Mouse (Mus musculus) myocyte (in vitro differentiated cells): ENCODE measurements around the gene Nfkbib. TPM values are rescaled to one million over a fixed set of nuclear protein-coding genes. Genes with fewer than 3 reads are reported as not detected.

Source experiments
- H3K27me3 ChIP-seq: one replicate; pipeline ENCODE4 v1.6.1; 2011; ENCODE audit not compliant: control insufficient read depth, insufficient read depth, insufficient read length
- H3K36me3 ChIP-seq: one replicate; pipeline ENCODE4 v1.6.1; 2011; ENCODE audit not compliant: control insufficient read depth, insufficient read depth
- H3K4me2 ChIP-seq: one replicate; pipeline ENCODE4 v1.6.1; 2011; ENCODE audit warnings: low read depth, control low read depth
- H3K4me3 ChIP-seq: one replicate; pipeline ENCODE4 v1.5.1; 2011; ENCODE audit warnings: mild to moderate bottlenecking, control low read depth, moderate library complexity
- H3K79me2 ChIP-seq: one replicate; pipeline ENCODE4 v1.6.1; 2011; ENCODE audit not compliant: control insufficient read depth, insufficient read depth
- H3ac ChIP-seq: one replicate; pipeline ENCODE4 v1.6.1; 2011; ENCODE audit not compliant: control insufficient read depth, insufficient read length
- CEBPB ChIP-seq: IDR thresholded peaks from 2 replicates; pipeline ENCODE4 v1.6.1; 2011; ENCODE audit warnings: mild to moderate bottlenecking, moderate library complexity; ENCODE audit not compliant: poor library complexity, insufficient read depth, severe bottlenecking
- E2F4 ChIP-seq: IDR thresholded peaks from one replicate; pipeline ENCODE4 v1.6.1; 2011; ENCODE audit warnings: mild to moderate bottlenecking, control low read depth, moderate library complexity; ENCODE audit not compliant: insufficient read depth
- MAX ChIP-seq: IDR thresholded peaks from one replicate; pipeline ENCODE4 v1.6.1; 2011; ENCODE audit warnings: low read depth, mild to moderate bottlenecking, control low read depth
- MYOD1 ChIP-seq, 3 experiments: IDR thresholded peaks; one replicate each; pipeline ENCODE4 v1.6.1; 2011; ENCODE audit warnings: control low read depth in 2 of 3, low read depth in 2 of 3, mild to moderate bottlenecking in 2 of 3, moderate library complexity in 1 of 3; ENCODE audit not compliant: insufficient read length in 2 of 3, control insufficient read depth in 1 of 3
- MYOG ChIP-seq, 3 experiments: IDR thresholded peaks; one replicate each; pipeline ENCODE4 v1.6.1; 2011; ENCODE audit warnings: control low read depth in 2 of 3, low read depth in 2 of 3, mild to moderate bottlenecking in 2 of 3; ENCODE audit not compliant: insufficient read length in 2 of 3, control insufficient read depth in 1 of 3, insufficient read depth in 1 of 3
- POLR2A ChIP-seq: IDR thresholded peaks from one replicate; pipeline ENCODE4 v1.6.1; 2011; ENCODE audit warnings: low read depth, mild to moderate bottlenecking, control low read depth, moderate library complexity; ENCODE audit not compliant: insufficient read length
- POLR2AphosphoS2 ChIP-seq: IDR thresholded peaks from one replicate; pipeline ENCODE4 v1.6.1; 2011; ENCODE audit warnings: low read depth, control low read depth; ENCODE audit not compliant: insufficient read length
- REST ChIP-seq: IDR thresholded peaks from one replicate; pipeline ENCODE4 v1.6.1; 2011; ENCODE audit warnings: mild to moderate bottlenecking, control low read depth, moderate library complexity; ENCODE audit not compliant: insufficient read depth, insufficient read length
- SRF ChIP-seq: IDR thresholded peaks from one replicate; pipeline ENCODE4 v1.6.1; 2011; ENCODE audit warnings: low read depth; ENCODE audit not compliant: control insufficient read depth, insufficient read length
- TCF12 ChIP-seq: IDR thresholded peaks from one replicate; pipeline ENCODE4 v1.6.1; 2011; ENCODE audit warnings: mild to moderate bottlenecking, control low read depth; ENCODE audit not compliant: poor library complexity, insufficient read depth, severe bottlenecking
- TCF3 ChIP-seq: IDR thresholded peaks from one replicate; pipeline ENCODE4 v1.6.1; 2011; ENCODE audit warnings: low read depth, control low read depth; ENCODE audit not compliant: insufficient read length
- USF1 ChIP-seq: IDR thresholded peaks from one replicate; pipeline ENCODE4 v1.6.1; 2011; ENCODE audit warnings: low read depth, mild to moderate bottlenecking, control low read depth, moderate library complexity
- polyA plus RNA-seq: library from polyadenylated mRNA; unstranded; fragments of >200 nt; fragmentation: generic; extraction: Trizol; gene quantifications from one replicate; pipeline ENCODE4 v1.2.1, GENCODE M21; 2012; ENCODE audit warnings: missing spikeins

Nfkbib gene
- polyA plus RNA-seq, 1 experiment, result 59.3 TPM

GRCm38 (mm10) chr7:28770309-28770708 is 3.0 kb upstream of the Nfkbib start:
- TF ChIP-seq E2F4, result no peak
- no peak for TF ChIP-seq TCF12
- no peak for TF ChIP-seq MAX
- no peak for TF ChIP-seq REST
- no peak for TF ChIP-seq POLR2A
- TF ChIP-seq USF1, result no peak
- no peak for TF ChIP-seq SRF
- TF ChIP-seq POLR2AphosphoS2, result no peak
- no peak for TF ChIP-seq MYOD1 (IDR thresholded peaks at IDR 0.05; ENCODE audit: control insufficient read depth in 1 of 3, insufficient read length in 2 of 3, low read depth in 2 of 3)
- TF ChIP-seq CEBPB, result no peak
- TF ChIP-seq TCF3, result no peak
- TF ChIP-seq MYOG (IDR thresholded peaks at IDR 0.05; ENCODE audit: control insufficient read depth in 1 of 3, insufficient read depth in 1 of 3, insufficient read length in 2 of 3, low read depth in 2 of 3), result no peak
- no peak overlapping the region for H3K4me3 ChIP-seq
- no peaks in the 10 kb centered on the region for H3K27me3 ChIP-seq
- H3K36me3 ChIP-seq, result no peaks in the 10 kb centered on the region
- no peak overlapping the region for H3K4me2 ChIP-seq
- H3K79me2 ChIP-seq, result peaks cover 21% of the 10 kb centered on the region
- no peak overlapping the region for H3ac ChIP-seq

DNA sequence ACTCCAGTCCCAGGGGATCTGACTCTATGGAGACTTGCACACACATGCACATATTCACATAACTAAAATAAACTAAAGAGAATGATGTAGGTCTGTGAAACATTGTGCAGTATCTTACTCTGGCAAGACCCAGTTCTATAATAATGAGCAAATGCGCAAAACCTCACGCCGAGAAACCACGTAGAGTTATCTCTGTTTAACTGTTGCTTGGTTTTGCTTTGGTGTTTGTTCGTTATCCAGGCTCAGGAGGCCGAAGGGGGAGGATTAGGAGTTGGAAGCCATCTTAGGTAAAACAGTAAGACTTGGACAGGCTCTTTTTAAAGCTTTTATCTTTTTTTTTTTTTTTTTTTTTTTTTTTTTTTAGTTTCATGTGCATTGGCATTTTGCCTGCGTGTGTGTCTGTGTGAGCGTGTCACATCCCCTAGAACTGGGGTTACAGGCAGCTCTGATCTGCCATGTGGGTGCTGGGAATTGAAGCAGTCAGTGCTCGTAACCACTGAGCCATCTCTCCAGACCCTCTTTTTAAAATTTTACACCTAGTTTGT is 2.2 kb upstream of the Nfkbib start:
- TF ChIP-seq MYOD1 (IDR thresholded peaks at IDR 0.05; ENCODE audit: control insufficient read depth in 1 of 3, insufficient read length in 2 of 3, low read depth in 2 of 3) (no peak), MYOG (IDR thresholded peaks at IDR 0.05; ENCODE audit: control insufficient read depth in 1 of 3, insufficient read depth in 1 of 3, insufficient read length in 2 of 3, low read depth in 2 of 3) (no peak), CEBPB (no peak), POLR2A (no peak), SRF (no peak), POLR2AphosphoS2 (no peak), REST (no peak), TCF3 (no peak), MAX (no peak), E2F4 (no peak), TCF12 (no peak), USF1 (no peak)
- H3K79me2 ChIP-seq, result peaks cover 21% of the 10 kb centered on the region
- no peaks in the 10 kb centered on the region for H3K36me3 ChIP-seq
- no peak overlapping the region for H3ac ChIP-seq
- H3K27me3 ChIP-seq, result no peaks in the 10 kb centered on the region
- H3K4me2 ChIP-seq, result no peak overlapping the region
- no peak overlapping the region for H3K4me3 ChIP-seq

DNA sequence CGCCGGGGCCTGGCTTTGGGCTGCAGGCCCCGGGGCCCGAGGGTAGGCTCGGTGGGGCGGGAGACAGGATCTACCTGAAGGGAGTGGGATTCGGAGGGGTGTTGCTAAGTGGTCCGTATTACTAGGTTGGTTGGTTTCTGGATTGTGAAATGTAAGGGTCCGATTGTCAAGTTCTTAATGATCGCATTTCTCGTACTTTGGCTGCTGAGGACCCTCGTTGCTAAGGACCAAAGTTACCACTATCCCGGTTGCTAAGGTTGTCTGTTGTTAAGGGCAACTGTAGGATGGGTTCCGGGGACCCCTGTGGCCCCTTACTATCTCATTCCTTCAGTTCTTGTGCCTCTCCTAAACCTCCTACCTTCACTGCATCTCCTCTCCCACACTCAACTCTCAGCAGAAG is 402 bp downstream of the Nfkbib start:
- Histone ChIP-seq H3ac (peak overlapping the region; percentile 43), H3K4me2 (peak overlapping the region; percentile 93), H3K79me2 (peaks cover 21% of the 10 kb centered on the region), H3K36me3 (no peaks in the 10 kb centered on the region), H3K4me3 (peak overlapping the region; percentile 65), H3K27me3 (no peaks in the 10 kb centered on the region)
- TF ChIP-seq TCF3, result no peak
- no peak for TF ChIP-seq USF1
- no peak for TF ChIP-seq CEBPB
- no peak for TF ChIP-seq SRF
- no peak for TF ChIP-seq MYOG (IDR thresholded peaks at IDR 0.05; ENCODE audit: control insufficient read depth in 1 of 3, insufficient read depth in 1 of 3, insufficient read length in 2 of 3, low read depth in 2 of 3)
- no peak for TF ChIP-seq TCF12
- no peak for TF ChIP-seq MYOD1 (IDR thresholded peaks at IDR 0.05; ENCODE audit: control insufficient read depth in 1 of 3, insufficient read length in 2 of 3, low read depth in 2 of 3)
- TF ChIP-seq MAX, result no peak
- no peak for TF ChIP-seq POLR2AphosphoS2
- no peak for TF ChIP-seq POLR2A
- no peak for TF ChIP-seq E2F4
- no peak for TF ChIP-seq REST

DNA sequence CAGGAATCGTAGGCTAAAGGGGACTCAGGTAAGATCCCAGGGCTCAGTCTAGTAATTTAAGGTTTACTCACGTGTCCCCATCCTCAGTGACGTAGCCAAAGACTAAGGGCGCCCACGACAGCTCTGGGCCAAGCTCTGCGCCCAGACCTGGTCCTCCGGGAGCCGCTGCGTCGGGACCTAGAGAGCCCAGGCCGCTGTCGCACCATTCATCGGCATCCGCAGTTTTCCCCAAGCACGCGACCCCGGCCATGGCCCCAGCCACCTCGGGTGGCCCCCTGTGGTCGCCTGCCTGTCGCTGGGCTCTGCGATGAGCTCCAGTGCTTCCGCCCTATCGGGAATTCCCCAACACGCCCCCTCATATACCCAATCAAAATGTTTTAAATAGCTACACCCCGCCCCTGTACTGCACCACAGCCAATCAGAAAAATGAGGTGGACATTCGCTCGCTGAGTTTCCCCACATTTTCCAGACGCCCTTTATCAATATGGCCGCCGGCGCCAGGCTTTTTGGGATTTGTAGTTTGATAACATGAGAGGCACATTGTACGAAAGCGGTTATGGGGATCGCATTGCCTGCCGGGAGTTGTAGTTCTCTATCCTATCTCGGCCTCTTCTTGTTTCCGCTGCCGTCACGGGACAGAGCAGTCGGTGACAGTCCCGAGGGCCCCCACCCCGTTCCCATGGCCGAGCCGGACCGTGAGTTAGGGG is 986 bp downstream of the Nfkbib start, which contains the start of gene Sirt2:
Sirt2 (plus strand) TSS at position 563 of the 707 bp plus-strand sequence.
- H3K4me2 ChIP-seq, result peak within 1 kb of the TSS; percentile 98
- peak within 1 kb of the TSS; percentile 65 for H3K4me3 ChIP-seq

More for the DNA sequence above, 986 bp downstream of the Nfkbib start, which contains the start of gene Sirt2:
- no peak for TF ChIP-seq TCF3
- TF ChIP-seq POLR2A, result peak; percentile 53
- peak; percentile 73 for TF ChIP-seq USF1
- Histone ChIP-seq H3ac (peak within 1 kb of the TSS; percentile 43), H3K27me3 (no peaks in the 10 kb centered on the region), H3K79me2 (peaks cover 21% of the 10 kb centered on the region), H3K36me3 (peaks cover under 1% of the 10 kb centered on the region)
